8 mouse cellular contexts compared by ENCODE assay signal in the genomic region with DNA sequence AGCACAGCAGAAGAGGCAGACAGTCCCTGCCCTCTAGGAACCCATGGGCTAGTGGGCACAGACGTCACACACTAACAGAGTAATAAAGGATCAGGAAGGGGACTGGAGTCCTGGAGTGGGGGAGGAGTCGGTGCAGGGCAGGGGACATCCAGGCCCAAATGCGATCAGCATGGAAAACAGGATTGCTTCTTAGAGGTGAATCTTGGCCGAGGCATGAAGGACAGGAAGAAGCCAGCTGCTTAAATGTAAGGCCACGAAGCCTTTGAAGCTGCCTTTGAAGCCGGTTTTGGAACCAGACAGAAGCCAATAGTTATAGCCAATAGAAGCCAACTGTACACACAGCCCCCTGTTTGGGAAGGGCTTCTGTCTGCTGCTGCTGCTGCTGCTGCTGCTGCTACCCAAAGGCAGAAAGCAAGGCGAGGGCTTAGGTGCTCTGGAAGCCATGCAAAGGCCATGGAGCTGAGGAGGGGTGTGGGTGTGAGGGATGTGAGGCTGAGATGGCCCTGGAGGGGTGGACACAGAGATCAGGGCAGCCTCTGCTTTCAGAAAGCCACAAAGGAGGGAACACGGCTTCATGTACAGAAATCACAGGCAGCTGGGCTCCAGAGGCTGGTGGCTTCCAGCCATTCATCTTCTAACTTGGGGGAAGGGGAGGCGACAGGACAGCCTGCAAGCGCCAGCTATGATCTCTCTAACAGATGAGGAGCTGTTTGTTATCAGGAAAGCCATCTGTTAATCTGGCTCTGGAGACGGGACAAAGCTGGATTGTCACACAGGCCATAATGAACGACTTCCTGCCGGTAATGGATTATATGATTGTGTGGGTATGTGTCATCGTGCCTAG. TPM values are rescaled to one million over a fixed set of nuclear protein-coding genes. Genes with fewer than 3 reads are reported as not detected.
DNase-seq lines count a peak whose midpoint lies in the region; ATAC-seq lines count a peak whose summit lies in the region.

No protein-coding gene starts in this region.

- peaks cover 9% of the 10 kb centered on the region for H3K4me1 ChIP-seq in heart, embryonic 10.5 days
- H3K4me1 ChIP-seq in embryonic facial prominence, embryonic 13.5 days, result peaks cover 27% of the 10 kb centered on the region

- no peak for DNase-seq in heart, embryonic 10.5 days (ENCODE audit: low spot score)
- DNase-seq in heart, postnatal 36 days, result no peak
- peak; percentile 79 for DNase-seq in kidney, postnatal 10 days
- peak; percentile 73 for DNase-seq in mesoderm, embryonic 11.5 days (ENCODE audit: low read depth, low spot score)
- DNase-seq in thymus, postnatal 0 days (ENCODE audit: low spot score), result no peak
- no peak for DNase-seq in cerebellum, postnatal 25 days
- no peak for DNase-seq in spleen, adult 12 weeks (ENCODE audit: low spot score)

- no peak overlapping the region for H3K4me2 ChIP-seq in embryonic facial prominence, embryonic 13.5 days

- peak overlapping the region; percentile 49 for H3K27ac ChIP-seq in heart, embryonic 10.5 days
- H3K27ac ChIP-seq in embryonic facial prominence, embryonic 13.5 days, result peak overlapping the region; percentile 60

- WGBS in heart, embryonic 10.5 days, result 45% methylated on average over 14 of the region's 14 CpGs
- 27% methylated on average over 14 of the region's 14 CpGs for WGBS in embryonic facial prominence, embryonic 13.5 days

- H3K9me3 ChIP-seq in heart, embryonic 10.5 days, result no peaks in the 10 kb centered on the region
- H3K9me3 ChIP-seq in embryonic facial prominence, embryonic 13.5 days, result no peaks in the 10 kb centered on the region

- intact Hi-C loops in heart, postnatal 36 days (cut with DNase I), result loop anchor here (1.0 kb wide), 1 partner anchor 16 kb away; no protein-coding TSS in a partner anchor

- H3K36me3 ChIP-seq in heart, embryonic 10.5 days, result no peaks in the 10 kb centered on the region
- no peaks in the 10 kb centered on the region for H3K36me3 ChIP-seq in embryonic facial prominence, embryonic 13.5 days

- no peak for ATAC-seq in embryonic facial prominence, embryonic 13.5 days (ENCODE audit: insufficient number of reproducible peaks, insufficient read depth, low FRiP score, low TSS enrichment, low read depth)

- no peak overlapping the region for H3K4me3 ChIP-seq in heart, embryonic 10.5 days
- no peak overlapping the region for H3K4me3 ChIP-seq in embryonic facial prominence, embryonic 13.5 days

- H3K9ac ChIP-seq in embryonic facial prominence, embryonic 13.5 days, result no peak overlapping the region

- H3K27me3 ChIP-seq in heart, embryonic 10.5 days (ENCODE audit: insufficient read depth, poor library complexity, severe bottlenecking), result peaks cover 30% of the 10 kb centered on the region; the same call in 1 of the 2 replicates
- H3K27me3 ChIP-seq in embryonic facial prominence, embryonic 13.5 days, result no peaks in the 10 kb centered on the region

RNA-seq across cellular contexts. Expression of gene Fbln1, which starts 5.1 kb away (rescaled TPM):
- polyA plus RNA-seq in heart, embryonic 10.5 days (2016; fragmentation: Nextera tagmentation; extraction: Ambion mirVana), result 146 and 177 TPM in 2 replicates
- total RNA-seq in heart, postnatal 36 days (2021), result 10 to 100 TPM; 88.9 to 98.0 TPM
- 226 and 238 TPM in 2 replicates for polyA plus RNA-seq in embryonic facial prominence, embryonic 13.5 days (2015; fragmentation: Nextera tagmentation; extraction: Ambion mirVana)
- 24.3 and 28.5 TPM in 2 replicates for polyA plus RNA-seq in thymus, postnatal 0 days (2015; fragmentation: Nextera tagmentation; extraction: Ambion mirVana)

Comparison
In these comparisons a context has a peak if more than half of its experiments do, and no peak if none do; other contexts are left out.
1. DNase-seq: peak in kidney, postnatal 10 days (single experiment) and mesoderm, embryonic 11.5 days (single experiment); none in heart, embryonic 10.5 days (single experiment), heart, postnatal 36 days (0 of 2), thymus, postnatal 0 days (single experiment), cerebellum, postnatal 25 days (0 of 2) and spleen, adult 12 weeks (single experiment).